Mouse (Mus musculus) lung, adult 18-20 months (tissue): ENCODE results near the gene Rrh.

Source experiments
- DNase-seq, 2 experiments: peaks; one replicate each; pipeline ENCODE4 v3.0.0; 2022; ENCODE audit warnings: mixed read lengths in 2 of 2

The Rrh gene

GRCm38 (mm10) chr3:129822206-129822775 is at the start of gene Rrh:
TSS of gene Rrh (minus strand) at chr3:129822587.
- no peak for DNase-seq

DNA sequence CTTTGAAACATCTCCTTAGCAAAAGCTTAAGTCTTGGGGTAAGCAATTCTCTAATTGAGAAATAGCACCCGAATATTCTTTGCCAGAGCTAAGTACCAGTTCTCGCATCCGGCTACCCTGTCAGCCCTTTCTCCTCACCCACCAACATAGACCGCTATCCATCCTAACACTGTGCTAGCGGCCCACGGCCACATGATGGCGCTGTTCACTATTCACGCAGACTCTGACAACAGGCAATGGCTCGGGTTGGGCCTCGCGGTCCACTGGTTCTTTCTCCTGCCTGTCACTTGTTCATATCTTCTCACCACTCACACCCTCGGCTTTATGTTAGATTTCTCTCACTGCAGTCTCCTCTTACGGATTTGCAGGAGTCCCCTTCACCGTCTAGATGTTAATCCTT is 41.3 kb upstream of the Rrh start:
- peak; percentile 41 to 43 for DNase-seq

DNA sequence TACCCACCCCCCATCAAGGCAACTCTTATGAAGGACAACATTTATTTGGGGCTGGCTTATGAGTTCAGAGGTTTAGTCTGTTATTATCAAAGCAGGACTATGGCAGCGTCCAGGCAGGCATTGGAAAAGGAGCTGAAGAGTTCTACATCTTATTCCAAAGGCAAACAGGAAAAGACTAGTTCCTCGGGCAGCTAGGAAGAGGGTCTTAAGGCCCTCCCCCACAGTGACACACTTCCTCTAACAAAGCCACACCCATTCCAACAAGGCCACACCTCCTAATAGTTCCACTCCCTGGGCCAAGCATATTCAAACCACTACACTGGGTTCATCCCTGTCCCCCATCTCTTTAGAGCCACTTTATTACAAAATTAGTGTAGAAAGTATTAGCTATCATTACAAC is 40.2 kb upstream of the Rrh start:
- no peak for DNase-seq

- no peak for DNase-seq
Measured at GRCm38 (mm10) chr3:129846846-129847245, 24.5 kb upstream of the Rrh start.

GRCm38 (mm10) chr3:129845868-129846267 is 23.5 kb upstream of the Rrh start:
- no peak for DNase-seq

DNA sequence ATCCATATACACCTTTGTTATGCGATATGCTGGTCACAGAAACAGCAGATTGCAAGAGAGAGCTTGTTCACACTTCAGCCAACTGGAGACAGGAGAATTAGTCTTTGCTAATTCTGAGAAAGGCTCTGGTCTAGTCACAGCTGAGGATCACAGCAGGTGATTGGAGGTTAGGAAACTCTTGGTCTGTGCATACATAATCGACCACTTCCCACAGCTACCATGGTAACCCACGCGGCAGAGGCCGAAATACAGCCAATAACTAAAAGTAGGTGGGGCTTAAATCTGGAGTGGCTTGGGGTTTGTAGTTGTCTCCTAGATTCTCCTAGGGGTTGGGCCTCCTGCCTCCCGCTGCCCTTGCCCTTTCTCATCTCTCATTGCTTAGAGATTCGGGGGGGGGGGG is 15.6 kb upstream of the Rrh start:
- DNase-seq: no peak

DNA sequence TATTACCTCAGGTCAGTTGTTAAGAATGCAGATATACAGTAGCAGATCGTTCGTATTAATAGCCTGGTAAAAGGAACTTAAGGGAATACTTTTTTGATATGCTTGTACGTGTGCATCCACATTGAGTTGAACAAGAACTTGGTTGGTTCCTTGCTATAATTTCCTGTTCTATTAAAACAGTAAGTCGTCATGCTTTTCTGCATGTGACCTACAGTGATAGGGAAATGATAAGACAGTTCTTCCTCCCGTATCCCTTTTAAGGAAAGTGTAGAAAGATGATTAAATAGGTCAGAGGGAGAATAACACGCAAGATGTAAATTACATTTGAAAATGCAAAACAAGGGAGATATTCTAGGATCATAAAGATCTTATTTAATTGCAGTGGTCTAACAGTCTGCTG is 14.6 kb upstream of the Rrh start:
- no peak for DNase-seq

GRCm38 (mm10) chr3:129836051-129836697 is 13.8 kb upstream of the Rrh start:
- DNase-seq: peak; percentile 40 to 56

- peak in 1 of 2 experiments; percentile 12 for DNase-seq
Measured at GRCm38 (mm10) chr3:129835388-129835934, 13.1 kb upstream of the Rrh start, which contains the start of gene Cfi. TSS of gene Cfi (plus strand) at chr3:129835884.

- peak; percentile 95 to 96 for DNase-seq
Measured at GRCm38 (mm10) chr3:129831035-129831568, 8.7 kb upstream of the Rrh start, which contains the start of gene Gar1. TSS of gene Gar1 (minus strand) at chr3:129831396.

DNA sequence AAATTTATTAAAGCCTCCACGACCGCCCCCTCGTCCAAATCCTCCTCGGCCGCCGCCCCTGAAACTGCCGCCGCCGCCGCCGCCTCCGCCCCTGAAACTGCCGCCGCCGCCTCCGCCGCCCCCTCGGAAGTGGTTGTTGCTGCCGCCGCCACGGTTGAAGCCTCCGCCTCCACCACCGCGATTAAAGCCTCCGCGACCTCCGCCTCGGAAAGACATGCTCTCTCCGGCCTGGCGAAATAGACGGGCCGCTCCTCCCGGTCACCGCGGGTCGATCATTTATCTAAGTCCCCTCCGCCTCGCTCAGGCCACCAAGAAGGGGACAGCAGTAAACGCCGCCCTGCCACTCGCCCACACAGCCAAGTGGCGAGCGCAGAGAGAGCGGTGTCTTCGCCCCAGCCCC is 8.2 kb upstream of the Rrh start:
- peak; percentile 18 to 40 for DNase-seq

DNA sequence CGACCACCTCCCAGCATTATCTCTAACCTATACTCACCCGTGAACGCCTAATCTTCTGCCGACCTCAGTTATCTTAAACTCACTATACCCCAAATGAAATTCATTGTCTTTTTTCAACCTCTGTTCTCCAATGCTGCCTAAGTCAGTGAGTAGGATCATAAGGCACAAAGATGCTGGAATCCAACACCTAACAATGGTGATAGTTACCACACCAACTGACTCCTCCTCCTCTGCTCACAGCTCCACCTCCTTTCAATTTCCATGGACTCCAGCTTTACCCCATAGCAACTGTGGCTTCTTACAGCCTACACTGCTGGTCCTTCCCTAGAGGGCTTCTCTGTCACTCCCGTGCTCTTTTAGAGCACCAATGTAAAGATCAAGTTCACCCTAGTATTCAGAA is 5.3 kb upstream of the Rrh start:
- DNase-seq: no peak

DNA sequence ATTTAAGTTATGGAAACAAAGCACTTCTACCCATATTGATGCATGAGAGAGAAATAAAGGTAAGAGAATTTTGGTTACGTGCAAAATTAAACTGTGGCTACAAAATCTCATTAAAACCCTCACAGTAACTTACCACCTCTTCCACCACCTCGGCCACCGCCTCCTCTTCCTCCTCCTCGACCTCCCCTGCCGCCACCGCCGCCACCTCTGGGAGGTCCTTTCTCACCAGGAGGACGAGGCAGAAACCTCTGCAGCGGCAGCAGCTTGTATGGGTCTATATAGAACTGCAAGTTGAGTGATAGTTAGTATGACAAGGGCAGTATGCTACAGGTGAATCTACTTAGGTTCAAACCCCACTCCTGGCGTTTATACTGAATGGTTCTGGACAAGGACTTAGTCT is 4.3 kb upstream of the Rrh start:
- DNase-seq: no peak

GRCm38 (mm10) chr3:129824891-129825290 is 2.5 kb upstream of the Rrh start:
- no peak for DNase-seq

DNA sequence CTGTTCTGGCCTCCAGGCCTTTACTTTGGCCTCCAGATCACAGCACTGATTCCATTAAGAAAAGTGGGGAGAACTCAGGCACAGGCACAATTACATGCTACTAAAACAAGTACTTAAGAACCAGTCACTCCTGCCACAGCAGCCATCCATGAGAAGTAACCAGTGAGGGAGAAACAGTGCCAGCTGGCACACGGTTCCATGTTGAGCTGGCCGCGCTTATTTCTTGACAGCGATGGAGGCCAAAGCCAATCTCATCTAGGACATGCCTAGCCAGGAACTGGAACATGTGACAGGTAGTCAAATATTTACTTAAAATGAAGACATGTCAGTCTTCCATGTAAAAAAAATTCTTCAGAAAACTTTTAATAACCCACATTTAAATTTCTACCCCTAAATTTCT is 1.8 kb upstream of the Rrh start:
- DNase-seq: no peak

DNA sequence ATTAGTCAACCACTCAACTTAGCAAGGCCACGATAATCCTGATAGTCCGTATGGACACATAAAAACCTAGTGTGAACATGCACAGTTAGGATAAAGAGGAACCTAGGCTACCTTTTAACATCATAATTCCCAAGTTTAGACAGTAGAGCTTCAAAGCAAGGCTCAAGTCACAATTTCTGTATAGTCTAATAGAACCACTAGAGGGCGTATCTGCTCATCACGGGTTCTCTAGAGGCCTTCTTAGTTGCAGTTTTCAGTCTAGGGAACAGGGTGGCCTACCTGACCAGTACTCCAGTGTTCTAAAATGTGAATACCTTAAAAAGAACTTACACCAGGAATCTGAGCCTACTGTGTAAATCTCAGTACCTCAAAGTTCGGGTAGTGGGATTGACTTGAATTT is 906 bp upstream of the Rrh start:
- no peak for DNase-seq

DNA sequence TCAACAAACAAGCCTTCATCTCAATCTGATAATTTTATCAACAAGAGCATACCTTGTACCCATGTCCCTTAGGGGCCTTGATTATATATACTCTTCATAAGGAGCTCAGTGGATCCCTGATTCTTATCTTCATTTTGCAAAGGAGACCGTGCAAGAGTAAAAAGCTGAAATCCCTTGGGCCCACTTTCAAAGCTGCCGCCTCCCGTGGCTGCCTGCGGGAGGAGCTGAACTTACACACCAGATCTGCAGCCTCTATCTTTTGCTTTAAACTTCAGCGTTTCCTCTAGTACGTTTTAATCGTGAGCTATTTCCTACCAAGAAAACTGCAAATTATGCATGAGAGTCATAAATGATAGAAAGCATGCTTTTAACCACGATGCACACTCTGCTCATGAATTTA is 651 bp downstream of the Rrh start:
- DNase-seq: no peak

DNA sequence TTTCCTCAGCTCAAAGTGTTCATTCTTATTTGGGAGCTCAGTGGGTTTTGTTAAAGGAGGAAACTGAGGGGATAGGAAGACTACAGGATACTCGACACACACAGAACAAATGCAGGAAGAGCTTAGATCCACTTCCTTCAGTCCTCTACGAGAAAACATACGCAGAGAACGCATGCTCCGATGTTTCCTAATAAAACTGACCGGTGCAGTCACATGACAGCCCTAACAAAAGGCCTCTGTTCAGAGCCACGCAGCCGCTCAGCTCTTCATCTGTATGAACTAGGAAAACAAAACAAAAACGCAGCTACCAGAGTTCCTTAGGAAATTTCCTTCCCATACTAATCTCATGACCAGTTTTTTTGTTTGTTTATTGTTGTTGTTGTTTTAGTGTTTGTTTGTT is 1.5 kb downstream of the Rrh start:
- no peak for DNase-seq

DNA sequence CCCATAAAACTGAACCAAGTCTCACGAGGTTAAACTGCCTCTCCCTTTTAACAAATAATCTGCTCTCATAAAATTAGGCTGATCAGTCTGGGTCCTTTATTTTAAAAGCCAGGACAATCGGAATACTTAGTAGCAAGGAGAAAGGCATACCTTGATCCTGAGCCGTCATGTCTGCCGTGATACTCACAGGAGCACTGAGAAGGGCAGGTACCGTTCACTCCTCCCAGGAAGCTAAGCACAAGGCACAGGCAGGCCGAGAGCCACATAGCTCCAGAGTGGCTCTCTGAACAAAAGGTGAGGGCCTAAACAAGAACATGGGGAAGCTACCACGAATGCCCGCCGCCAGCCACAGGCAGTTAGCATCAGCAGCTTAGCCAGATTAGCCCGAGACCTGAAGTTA is 18.6 kb downstream of the Rrh start, which contains the start of gene Lrit3:
TSS of gene Lrit3 (minus strand) at position 266 of the 400 bp plus-strand sequence.
- no peak for DNase-seq

DNA sequence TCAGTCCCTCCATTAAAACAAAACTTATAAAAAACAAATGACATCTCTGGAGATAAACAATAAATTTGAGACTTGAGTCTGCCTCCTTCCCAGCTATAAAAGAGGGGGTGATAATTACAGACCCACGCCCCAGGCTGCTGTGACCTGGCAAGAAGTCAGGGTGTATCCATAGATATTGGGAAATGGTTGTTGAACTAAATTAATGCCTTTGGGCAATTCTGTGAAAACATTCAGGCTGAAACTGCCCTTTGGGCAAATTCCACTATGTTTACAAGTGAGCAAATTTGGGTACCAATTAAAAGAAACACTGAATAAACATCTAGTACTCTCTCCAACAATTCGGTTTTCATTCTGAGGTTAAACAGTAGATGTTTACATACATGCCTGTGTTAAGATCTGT is 23.4 kb downstream of the Rrh start:
- DNase-seq: no peak

- no peak for DNase-seq
Measured at GRCm38 (mm10) chr3:129798551-129798950, 23.8 kb downstream of the Rrh start.

DNA sequence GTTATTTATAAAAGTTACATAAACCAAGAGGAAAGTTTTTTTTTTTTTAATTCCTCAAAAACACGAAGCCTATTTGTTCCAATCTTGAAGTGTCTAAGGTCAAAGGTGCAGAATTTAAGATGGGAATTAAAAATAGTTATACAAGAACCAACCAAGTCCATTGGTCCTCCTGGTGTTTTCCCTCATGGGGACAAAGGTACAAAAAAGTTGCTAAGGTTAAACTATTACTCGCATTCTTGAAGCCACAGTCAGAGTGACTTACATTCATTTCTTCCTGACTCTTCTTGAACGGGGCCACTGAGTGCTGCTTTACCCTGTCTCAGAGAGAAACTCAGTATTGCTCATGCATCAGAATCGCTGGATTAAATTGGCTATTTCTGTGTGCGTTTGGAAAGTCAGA is 25.0 kb downstream of the Rrh start:
- no peak for DNase-seq

DNA sequence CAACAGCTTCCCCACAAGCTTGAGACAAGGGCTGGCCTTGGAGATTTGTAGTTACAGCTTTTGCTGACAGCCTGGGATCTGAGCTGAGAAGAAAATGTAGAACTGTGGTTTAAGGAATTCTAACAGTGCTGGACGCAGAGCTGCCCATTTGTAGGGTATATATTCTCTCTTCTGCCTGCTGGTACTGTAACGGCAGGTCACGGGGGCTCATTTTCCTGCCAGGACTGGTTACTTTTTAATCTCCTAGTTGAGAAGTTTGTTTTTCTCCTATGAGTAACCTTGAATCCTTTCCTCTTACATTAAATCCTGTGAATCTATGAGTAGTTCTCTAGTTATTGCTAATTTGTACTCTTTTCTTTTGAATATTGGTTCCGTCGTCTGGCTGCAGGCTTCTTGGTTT is 28.6 kb downstream of the Rrh start:
- DNase-seq: no peak

DNA sequence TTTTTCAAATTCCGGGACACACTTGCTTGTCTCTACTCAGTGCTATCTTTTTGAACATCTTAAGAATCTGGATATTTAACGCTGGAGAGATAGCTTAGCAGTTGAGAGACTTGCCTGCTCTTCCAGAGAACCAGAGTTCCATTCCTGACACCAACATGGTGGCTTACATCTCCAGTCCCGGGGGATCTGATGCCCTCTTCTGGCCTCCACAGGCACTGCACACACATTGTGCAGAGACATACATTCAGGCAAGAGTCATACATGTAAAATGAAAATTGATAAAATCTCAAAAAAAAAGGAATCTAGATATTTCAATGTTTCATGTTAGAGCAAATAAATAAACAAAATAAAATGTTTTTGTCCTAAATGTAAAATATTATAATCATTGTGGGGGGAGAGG is 39.6 kb downstream of the Rrh start:
- DNase-seq: no peak
